Mouse (Mus musculus): Measurements from ENCODE around the gene Dars. TPM values are rescaled to one million over a fixed set of nuclear protein-coding genes. Genes with fewer than 3 reads are reported as not detected.
"Not testable (repeated sequence)": the region's sequence is repeated elsewhere in the genome, so short reads cannot be mapped to it uniquely, and the experiment has no call there.

The Dars gene
- polyA plus RNA-seq, 1 experiment from 2014 or later, result 165 TPM

GRCm38 (mm10) chr1:128323026-128323643 lies 94.0 kb downstream of the Dars start:
- ATAC-seq (ENCODE audit: low FRiP score), result no peak
- Histone ChIP-seq H3K4me2 (no peak overlapping the region), H3K4me1 (replicated peaks) (no peaks in the 10 kb centered on the region), H3K27me3 (no peaks in the 10 kb centered on the region), H3K36me3 (0 out of 2 replicates have a peak, but pooled peaks cover 11% of the 10 kb centered on the region), H3K9me3 (no peaks in the 10 kb centered on the region), H3K9ac (no peak overlapping the region), H3K4me3 (no peak overlapping the region), H3K27ac (no peak overlapping the region)
- 89% methylated on average over 8 of the region's 8 CpGs for WGBS

GRCm38 (mm10) chr1:128319266-128319665 lies 97.9 kb downstream of the Dars start:
- not testable (repeated sequence) for H3K9ac ChIP-seq; H3K27ac ChIP-seq; H3K27me3 ChIP-seq; H3K9me3 ChIP-seq; H3K4me1 ChIP-seq (replicated peaks); H3K4me2 ChIP-seq; H3K36me3 ChIP-seq; H3K4me3 ChIP-seq; ATAC-seq (ENCODE audit: low FRiP score)
- 89% methylated on average over 6 of the region's 6 CpGs for WGBS

GRCm38 (mm10) chr1:128314665-128315064 lies 102.5 kb downstream of the Dars start:
- H3K9me3 ChIP-seq, result no peaks in the 10 kb centered on the region

More at GRCm38 (mm10) chr1:128314665-128315064, 102.5 kb downstream of the Dars start:
- Histone ChIP-seq H3K27ac (no peak overlapping the region), H3K4me1 (replicated peaks) (no peaks in the 10 kb centered on the region), H3K36me3 (no peaks in the 10 kb centered on the region), H3K9ac (no peak overlapping the region), H3K27me3 (no peaks in the 10 kb centered on the region), H3K4me3 (no peak overlapping the region), H3K4me2 (no peak overlapping the region)
- no peak for ATAC-seq (ENCODE audit: low FRiP score)
- WGBS, result 81% methylated on average over 4 of the region's 4 CpGs

Other genes starting within 250 kb of the Dars start
- 88.1 and 92.7 TPM in 2 replicates for gene Ubxn4, start 173.4 kb downstream of the Dars start, polyA plus RNA-seq (2015; fragmentation: Nextera tagmentation; extraction: Ambion mirVana)
- gene Lct, start 89.0 kb downstream of the Dars start, polyA plus RNA-seq (2015; fragmentation: Nextera tagmentation; extraction: Ambion mirVana), result 0.06 and 0.29 TPM in 2 replicates
- gene Mcm6, start 57.7 kb downstream of the Dars start, polyA plus RNA-seq (2015; fragmentation: Nextera tagmentation; extraction: Ambion mirVana), result 78.7 and 81.3 TPM in 2 replicates
- 15.4 and 15.5 TPM in 2 replicates for gene Cxcr4, start 174.9 kb upstream of the Dars start, polyA plus RNA-seq (2015; fragmentation: Nextera tagmentation; extraction: Ambion mirVana)